Mouse (Mus musculus): ENCODE measurements around the gene Fcer2a. TPM values are rescaled to one million over a fixed set of nuclear protein-coding genes. Genes with fewer than 3 reads are reported as not detected.

The Fcer2a gene
- polyA plus RNA-seq, 1 experiment from 2014 or later, result 0.38 TPM

- DNase-seq (no peak), ATAC-seq (ENCODE audit: low FRiP score, low TSS enrichment) (no peak)
- Histone ChIP-seq H3K27ac (replicated peaks; ENCODE audit: low read depth, low read length) (no peak overlapping the region), H3K4me3 (replicated peaks; ENCODE audit: low read depth, low read length) (no peak overlapping the region), H3K9me3 (ENCODE audit: control insufficient read depth, low read length) (no peaks in the 10 kb centered on the region), H3K4me2 (ENCODE audit: low read length) (no peak overlapping the region), H3K36me3 (ENCODE audit: control insufficient read depth, insufficient read depth, low read length) (no peaks in the 10 kb centered on the region), H3K4me1 (ENCODE audit: control insufficient read depth, insufficient read depth, low read length) (no peaks in the 10 kb centered on the region), H3K27me3 (ENCODE audit: control insufficient read depth, insufficient read depth, low read length) (no peaks in the 10 kb centered on the region), H3K9ac (replicated peaks; ENCODE audit: low read length) (no peak overlapping the region)
- WGBS, result 85% methylated on average over 2 of the region's 2 CpGs
Measured at GRCm38 (mm10) chr8:3670388-3670787, 23.6 kb downstream of the Fcer2a start.

DNA sequence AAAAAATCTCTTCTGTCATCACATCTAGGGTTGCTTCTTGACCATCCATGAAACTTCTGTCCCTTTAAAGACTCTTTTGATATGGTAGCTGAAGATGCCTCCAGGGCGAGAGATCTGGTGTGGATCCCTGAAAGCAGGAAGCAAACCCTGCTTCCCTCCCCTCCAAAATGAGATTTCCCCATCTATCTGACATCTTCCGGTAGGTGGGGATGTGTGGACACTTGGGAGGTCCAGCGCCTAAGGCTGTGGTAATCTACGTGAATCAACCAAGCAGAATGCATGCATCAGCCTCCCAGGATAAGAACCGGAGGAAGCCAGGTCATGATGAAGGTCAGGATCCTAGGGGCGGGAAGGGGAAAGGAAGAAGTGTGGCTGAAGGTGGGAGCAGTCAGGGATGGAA lies 28.5 kb downstream of the Fcer2a start, which contains the start of gene Mcemp1:
Gene Mcemp1 (plus strand): TSS at position 248 of the 400 bp plus-strand sequence.
- ATAC-seq (ENCODE audit: low FRiP score, low TSS enrichment) (no peak), DNase-seq (no peak)
- WGBS, result 70% methylated on average over 6 of the region's 6 CpGs
- H3K4me3 ChIP-seq (replicated peaks; ENCODE audit: low read depth, low read length), result no peak within 1 kb of the TSS
- H3K9me3 ChIP-seq (ENCODE audit: control insufficient read depth, low read length), result no peaks in the 10 kb centered on the region
- H3K4me1 ChIP-seq (ENCODE audit: control insufficient read depth, insufficient read depth, low read length), result no peaks in the 10 kb centered on the region
- no peaks in the 10 kb centered on the region for H3K36me3 ChIP-seq (ENCODE audit: control insufficient read depth, insufficient read depth, low read length)
- no peak within 1 kb of the TSS for H3K27ac ChIP-seq (replicated peaks; ENCODE audit: low read depth, low read length)
- no peak within 1 kb of the TSS for H3K4me2 ChIP-seq (ENCODE audit: low read length)
- no peaks in the 10 kb centered on the region for H3K27me3 ChIP-seq (ENCODE audit: control insufficient read depth, insufficient read depth, low read length)
- H3K9ac ChIP-seq (replicated peaks; ENCODE audit: low read length), result no peak within 1 kb of the TSS

DNA sequence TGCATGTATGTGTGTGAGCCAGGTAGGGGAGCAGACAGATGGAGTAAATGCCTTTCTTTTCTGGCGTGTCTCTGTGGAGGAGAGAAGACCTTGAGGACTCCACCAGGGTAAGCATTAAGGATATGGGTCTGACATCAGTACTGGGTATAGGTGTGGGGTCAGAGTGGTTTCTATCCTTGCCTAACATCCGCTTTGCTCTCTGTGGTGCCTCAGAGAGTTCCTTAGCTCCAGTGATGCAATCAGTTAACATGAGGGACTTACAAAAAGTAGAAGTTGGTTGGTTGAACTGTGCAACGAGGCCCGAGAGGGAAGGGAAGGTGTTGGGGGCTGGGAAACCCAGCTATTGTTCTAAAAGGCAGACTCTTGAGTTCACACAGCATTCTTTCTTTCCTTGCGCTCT lies 29.6 kb downstream of the Fcer2a start:
- Histone ChIP-seq H3K27me3 (ENCODE audit: control insufficient read depth, insufficient read depth, low read length) (no peaks in the 10 kb centered on the region), H3K4me3 (replicated peaks; ENCODE audit: low read depth, low read length) (no peak overlapping the region), H3K9ac (replicated peaks; ENCODE audit: low read length) (no peak overlapping the region), H3K27ac (replicated peaks; ENCODE audit: low read depth, low read length) (no peak overlapping the region), H3K9me3 (ENCODE audit: control insufficient read depth, low read length) (no peaks in the 10 kb centered on the region), H3K4me1 (ENCODE audit: control insufficient read depth, insufficient read depth, low read length) (no peaks in the 10 kb centered on the region), H3K36me3 (ENCODE audit: control insufficient read depth, insufficient read depth, low read length) (no peaks in the 10 kb centered on the region), H3K4me2 (ENCODE audit: low read length) (no peak overlapping the region)
- no peak for ATAC-seq (ENCODE audit: low FRiP score, low TSS enrichment)
- no peak for DNase-seq
- 59% methylated on average over 5 of the region's 5 CpGs for WGBS

- Histone ChIP-seq H3K27ac (replicated peaks; ENCODE audit: low read depth, low read length) (no peak overlapping the region), H3K9ac (replicated peaks; ENCODE audit: low read length) (no peak overlapping the region), H3K4me2 (ENCODE audit: low read length) (no peak overlapping the region), H3K9me3 (ENCODE audit: control insufficient read depth, low read length) (no peaks in the 10 kb centered on the region), H3K4me3 (replicated peaks; ENCODE audit: low read depth, low read length) (no peak overlapping the region), H3K27me3 (ENCODE audit: control insufficient read depth, insufficient read depth, low read length) (no peaks in the 10 kb centered on the region), H3K4me1 (ENCODE audit: control insufficient read depth, insufficient read depth, low read length) (peaks cover 8% of the 10 kb centered on the region; the same call in 1 of the 2 replicates), H3K36me3 (ENCODE audit: control insufficient read depth, insufficient read depth, low read length) (no peaks in the 10 kb centered on the region)
- 82% methylated on average over 8 of the region's 8 CpGs for WGBS
- DNase-seq (no peak), ATAC-seq (ENCODE audit: low FRiP score, low TSS enrichment) (no peak)
Measured at GRCm38 (mm10) chr8:3660889-3661288, 33.1 kb downstream of the Fcer2a start.

GRCm38 (mm10) chr8:3656725-3657381 lies 37.1 kb downstream of the Fcer2a start:
- H3K36me3 ChIP-seq (ENCODE audit: control insufficient read depth, insufficient read depth, low read length), result no peaks in the 10 kb centered on the region
- H3K9ac ChIP-seq (replicated peaks; ENCODE audit: low read length), result 0 out of 2 replicates have a peak overlapping the region, but pooled peaks have one; percentile 16
- no peak overlapping the region for H3K27ac ChIP-seq (replicated peaks; ENCODE audit: low read depth, low read length)
- H3K4me1 ChIP-seq (ENCODE audit: control insufficient read depth, insufficient read depth, low read length), result peaks cover 8% of the 10 kb centered on the region; the same call in 1 of the 2 replicates
- H3K9me3 ChIP-seq (ENCODE audit: control insufficient read depth, low read length), result no peaks in the 10 kb centered on the region
- H3K4me3 ChIP-seq (replicated peaks; ENCODE audit: low read depth, low read length), result no peak overlapping the region
- ATAC-seq (ENCODE audit: low FRiP score, low TSS enrichment) (peak; percentile 27; the same call in 1 of the 2 replicates), DNase-seq (peak; percentile 51)
- 18% methylated on average over 7 of the region's 7 CpGs for WGBS
- H3K27me3 ChIP-seq (ENCODE audit: control insufficient read depth, insufficient read depth, low read length), result no peaks in the 10 kb centered on the region
- H3K4me2 ChIP-seq (ENCODE audit: low read length), result peak overlapping the region; percentile 18

DNA sequence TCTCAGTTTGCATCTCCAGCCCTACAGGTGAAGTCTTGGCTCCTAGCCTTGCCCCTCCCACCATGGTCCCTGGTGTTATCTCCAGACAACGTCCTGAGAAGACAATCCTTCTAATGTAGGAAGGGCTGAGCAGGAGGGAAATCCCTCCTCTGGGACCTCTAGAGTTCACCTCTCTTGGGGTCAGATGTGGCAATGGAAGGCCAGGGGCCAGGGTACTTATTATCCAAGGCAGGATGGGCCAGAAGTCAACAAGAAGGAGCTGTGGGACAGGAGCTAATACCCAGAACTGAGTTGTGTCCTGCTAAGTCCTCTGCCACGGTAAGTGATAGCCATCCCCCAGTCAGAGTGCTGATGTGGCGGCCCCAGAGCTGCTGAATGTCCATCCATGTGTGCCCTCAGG lies 38.4 kb downstream of the Fcer2a start, which contains the start of gene Retn:
Gene Retn (plus strand): TSS at position 245 of the 400 bp plus-strand sequence.
- no peak for ATAC-seq (ENCODE audit: low FRiP score, low TSS enrichment)
- Histone ChIP-seq H3K27ac (replicated peaks; ENCODE audit: low read depth, low read length) (no peak within 1 kb of the TSS), H3K9me3 (ENCODE audit: control insufficient read depth, low read length) (no peaks in the 10 kb centered on the region), H3K4me2 (ENCODE audit: low read length) (no peak within 1 kb of the TSS), H3K27me3 (ENCODE audit: control insufficient read depth, insufficient read depth, low read length) (no peaks in the 10 kb centered on the region), H3K4me1 (ENCODE audit: control insufficient read depth, insufficient read depth, low read length) (peaks cover 8% of the 10 kb centered on the region; the same call in 1 of the 2 replicates), H3K9ac (replicated peaks; ENCODE audit: low read length) (no peak within 1 kb of the TSS), H3K4me3 (replicated peaks; ENCODE audit: low read depth, low read length) (no peak within 1 kb of the TSS), H3K36me3 (ENCODE audit: control insufficient read depth, insufficient read depth, low read length) (no peaks in the 10 kb centered on the region)
- no peak for DNase-seq
- 78% methylated on average over 3 of the region's 3 CpGs for WGBS

DNA sequence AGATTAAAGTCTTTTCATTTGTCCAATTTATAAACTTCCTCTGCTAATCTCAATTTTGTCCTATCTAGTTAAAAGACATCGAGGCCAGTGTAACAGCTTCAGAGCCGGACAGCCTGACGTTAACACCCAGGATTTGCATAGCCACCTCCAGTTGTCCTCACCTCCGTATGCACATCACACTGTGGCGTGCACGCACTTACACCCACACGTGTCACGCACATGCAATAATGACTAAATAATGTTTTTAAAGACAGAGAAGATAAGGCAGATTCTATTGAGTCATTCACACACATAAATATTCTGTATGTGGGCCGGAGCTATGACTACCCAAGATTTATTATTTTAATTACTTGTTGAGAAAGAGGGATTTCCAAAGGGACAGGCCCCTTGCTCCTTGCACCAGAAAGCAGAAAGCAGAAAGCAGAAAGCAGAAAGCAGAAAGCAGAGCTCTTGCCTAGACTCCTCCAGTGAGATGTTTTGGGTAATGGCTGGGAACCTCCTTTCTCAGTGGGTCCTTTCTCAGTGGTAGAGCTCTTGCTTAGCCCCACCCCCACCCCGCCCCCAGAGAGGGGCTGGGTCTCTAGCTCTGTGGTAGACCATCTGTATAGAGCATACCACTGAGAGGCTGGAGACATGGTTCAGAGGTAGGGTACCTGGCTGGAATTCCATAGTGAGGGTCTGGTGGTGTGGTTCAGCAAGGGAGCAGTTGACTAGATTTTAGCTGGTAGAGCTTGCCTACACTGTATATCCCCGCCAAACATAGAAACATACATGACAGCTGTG lies 39.1 kb downstream of the Fcer2a start:
- H3K27ac ChIP-seq (replicated peaks; ENCODE audit: low read depth, low read length), result no peak overlapping the region
- WGBS, result 78% methylated on average over 11 of the region's 11 CpGs
- no peak overlapping the region for H3K4me3 ChIP-seq (replicated peaks; ENCODE audit: low read depth, low read length)
- H3K36me3 ChIP-seq (ENCODE audit: control insufficient read depth, insufficient read depth, low read length), result no peaks in the 10 kb centered on the region
- H3K4me2 ChIP-seq (ENCODE audit: low read length), result no peak overlapping the region
- ATAC-seq (ENCODE audit: low FRiP score, low TSS enrichment) (no peak), DNase-seq (no peak)
- H3K4me1 ChIP-seq (ENCODE audit: control insufficient read depth, insufficient read depth, low read length), result peaks cover 8% of the 10 kb centered on the region; the same call in 1 of the 2 replicates
- no peaks in the 10 kb centered on the region for H3K9me3 ChIP-seq (ENCODE audit: control insufficient read depth, low read length)
- H3K9ac ChIP-seq (replicated peaks; ENCODE audit: low read length), result no peak overlapping the region
- no peaks in the 10 kb centered on the region for H3K27me3 ChIP-seq (ENCODE audit: control insufficient read depth, insufficient read depth, low read length)

DNA sequence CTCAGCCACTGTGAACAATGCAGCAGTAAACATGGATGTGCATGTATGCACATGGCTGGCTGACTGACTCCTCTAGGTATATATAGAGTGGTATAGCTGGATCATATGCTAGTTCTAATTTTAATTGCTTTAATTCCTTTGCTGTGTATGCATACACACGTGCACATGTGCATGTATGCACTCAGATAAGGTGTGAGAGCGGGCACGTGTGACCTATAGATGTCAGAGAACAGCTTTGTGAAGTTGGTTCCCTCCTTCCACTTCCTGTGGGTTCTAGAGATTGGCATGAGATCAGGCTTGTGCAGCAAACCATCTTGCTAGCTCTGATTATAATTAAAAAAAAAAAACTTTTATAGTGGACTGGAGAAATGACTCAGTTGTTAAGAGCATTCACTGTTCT lies 41.1 kb downstream of the Fcer2a start:
- H3K4me3 ChIP-seq (replicated peaks; ENCODE audit: low read depth, low read length), result no peak overlapping the region
- WGBS, result 68% methylated on average over 3 of the region's 3 CpGs
- no peak for ATAC-seq (ENCODE audit: low FRiP score, low TSS enrichment)
- no peak overlapping the region for H3K4me2 ChIP-seq (ENCODE audit: low read length)
- H3K9me3 ChIP-seq (ENCODE audit: control insufficient read depth, low read length), result no peaks in the 10 kb centered on the region
- no peak overlapping the region for H3K27ac ChIP-seq (replicated peaks; ENCODE audit: low read depth, low read length)
- DNase-seq, result no peak
- H3K36me3 ChIP-seq (ENCODE audit: control insufficient read depth, insufficient read depth, low read length), result no peaks in the 10 kb centered on the region
- peaks cover 8% of the 10 kb centered on the region; the same call in 1 of the 2 replicates for H3K4me1 ChIP-seq (ENCODE audit: control insufficient read depth, insufficient read depth, low read length)
- H3K27me3 ChIP-seq (ENCODE audit: control insufficient read depth, insufficient read depth, low read length), result no peaks in the 10 kb centered on the region
- no peak overlapping the region for H3K9ac ChIP-seq (replicated peaks; ENCODE audit: low read length)

Data from midbrain, embryonic 14.5 days (tissue).